Mouse (Mus musculus): ENCODE measurements at regions not wholly inside any gene's neighbourhood (a gene's known extent, or its start where the extent isn't known, plus 50 kb on each side); places are given as distances from the start of the nearest gene placed in this dataset.

DNA sequence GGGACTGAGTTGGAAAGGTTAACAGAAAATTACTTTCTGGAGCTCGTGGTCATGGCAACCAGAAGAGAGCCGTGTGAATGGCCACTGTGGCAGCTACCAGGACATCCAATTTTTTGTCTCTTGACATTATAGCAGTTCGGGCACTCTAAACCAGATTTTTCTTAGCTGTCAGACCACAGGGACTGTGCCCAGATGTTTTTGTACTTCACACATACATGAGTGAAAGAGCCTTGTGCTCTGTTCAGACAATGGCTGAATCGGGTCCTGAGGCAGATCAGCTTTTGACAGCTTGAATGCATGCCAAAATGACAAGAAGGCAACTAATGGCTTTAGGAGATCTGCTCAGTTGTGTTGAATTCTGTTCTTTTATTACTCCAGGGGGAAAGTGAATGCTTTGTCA is 505.2 kb upstream of the Pdzrn3 start:
- ATAC-seq (ENCODE audit: low TSS enrichment), result no peak

DNA sequence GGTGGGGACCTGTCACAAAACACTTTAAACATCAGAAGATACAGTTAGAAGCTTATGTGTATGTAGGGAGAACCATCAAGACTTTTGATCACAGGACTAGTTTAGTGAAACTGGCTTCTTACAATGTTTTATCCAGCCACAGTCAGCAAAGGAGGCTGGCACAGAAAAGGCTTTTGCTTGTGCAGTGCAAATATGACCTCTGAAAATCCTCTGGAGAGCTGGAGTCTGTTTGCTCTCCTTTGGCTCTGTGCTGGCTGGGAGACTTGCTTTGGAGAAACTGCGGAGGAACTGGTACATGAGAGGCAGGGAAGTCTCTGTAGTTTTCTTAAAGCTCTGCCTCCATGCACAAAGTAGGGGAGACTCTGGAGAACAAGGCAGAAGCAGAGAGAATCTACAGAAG is 497.2 kb upstream of the Pdzrn3 start:
- 0 out of 2 replicates have a peak, but pooled peaks have one; percentile 16 for ATAC-seq (ENCODE audit: low TSS enrichment)

DNA sequence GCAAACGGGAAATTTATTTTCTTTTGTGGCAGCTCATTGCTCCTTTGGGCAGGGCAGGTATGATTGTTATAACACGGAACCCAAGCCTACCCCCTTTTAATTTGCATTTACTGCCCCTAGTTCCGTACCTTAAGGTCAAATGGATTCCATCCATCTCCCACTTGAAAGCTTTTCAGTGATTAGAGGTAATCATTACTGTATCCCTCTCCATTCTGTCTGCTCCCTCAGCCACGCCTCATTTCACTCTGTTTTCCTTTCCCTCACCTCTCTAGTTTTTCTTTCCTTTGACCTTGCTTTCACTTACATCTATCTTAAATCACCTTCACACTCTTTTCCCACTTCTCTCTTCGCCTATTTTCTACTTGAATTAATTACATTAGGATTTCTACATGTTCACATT is 481.2 kb upstream of the Pdzrn3 start:
- ATAC-seq (ENCODE audit: low TSS enrichment), result no peak

DNA sequence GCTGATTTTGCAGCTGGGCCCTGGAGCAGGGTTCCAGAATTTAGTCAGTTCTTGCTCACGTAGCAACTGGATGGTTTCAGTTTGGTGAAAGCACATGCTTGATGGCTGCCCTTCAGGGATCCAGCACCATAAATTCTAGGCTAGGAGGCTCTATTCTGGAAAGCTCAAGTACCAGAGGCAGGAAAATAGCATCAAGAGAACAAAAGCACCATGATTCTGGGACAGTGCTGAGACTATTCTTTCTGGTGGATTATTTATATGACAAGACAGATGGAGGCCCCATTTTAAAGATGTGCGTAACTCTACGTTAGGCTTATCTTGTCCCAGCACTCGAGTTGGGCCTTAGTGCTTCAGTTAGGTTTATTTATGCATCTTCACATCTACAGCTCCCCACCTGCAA is 463.0 kb upstream of the Pdzrn3 start:
- ATAC-seq (ENCODE audit: low TSS enrichment), result peak; percentile 86

DNA sequence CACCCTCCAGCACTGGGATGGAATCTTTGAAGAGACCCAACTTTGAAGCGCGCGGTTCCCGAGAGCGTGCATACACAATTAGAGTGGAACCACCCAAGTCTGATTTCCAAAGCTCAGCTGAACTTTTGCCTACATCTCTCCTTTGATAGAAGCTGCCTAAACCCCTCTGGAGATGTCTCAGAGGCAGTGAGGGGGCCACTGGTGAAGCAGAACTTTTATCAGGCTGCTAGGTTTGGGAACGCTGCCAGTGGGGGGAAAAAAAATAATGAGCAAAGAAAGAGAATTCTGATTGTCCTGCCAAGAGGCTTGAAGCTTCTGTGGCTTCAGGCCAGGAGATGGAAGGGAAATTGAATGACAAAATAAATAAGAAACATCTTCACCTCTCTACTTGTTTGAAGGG is 459.9 kb upstream of the Pdzrn3 start:
- ATAC-seq (ENCODE audit: low TSS enrichment), result no peak

DNA sequence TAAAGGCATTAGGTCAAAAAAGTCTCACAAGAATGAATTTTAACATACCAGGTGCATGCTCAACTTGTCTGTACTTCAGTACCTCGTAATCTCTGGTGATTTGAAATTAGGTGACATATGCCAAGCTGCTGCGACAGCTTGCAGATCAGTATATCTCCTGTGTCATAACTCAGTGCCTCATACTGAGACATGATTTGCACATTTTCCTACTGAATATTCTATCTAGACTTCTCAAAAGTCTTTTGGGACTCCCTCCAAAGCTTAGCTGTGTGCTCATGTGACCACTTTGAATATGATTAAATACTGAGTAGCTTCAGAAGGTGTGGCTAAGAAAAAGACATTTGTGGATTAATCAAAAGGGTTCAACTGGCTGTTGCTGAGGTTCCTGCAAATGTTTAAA is 416.3 kb upstream of the Pdzrn3 start:
- ATAC-seq (ENCODE audit: low TSS enrichment), result 0 out of 2 replicates have a peak, but pooled peaks have one; percentile 20

DNA sequence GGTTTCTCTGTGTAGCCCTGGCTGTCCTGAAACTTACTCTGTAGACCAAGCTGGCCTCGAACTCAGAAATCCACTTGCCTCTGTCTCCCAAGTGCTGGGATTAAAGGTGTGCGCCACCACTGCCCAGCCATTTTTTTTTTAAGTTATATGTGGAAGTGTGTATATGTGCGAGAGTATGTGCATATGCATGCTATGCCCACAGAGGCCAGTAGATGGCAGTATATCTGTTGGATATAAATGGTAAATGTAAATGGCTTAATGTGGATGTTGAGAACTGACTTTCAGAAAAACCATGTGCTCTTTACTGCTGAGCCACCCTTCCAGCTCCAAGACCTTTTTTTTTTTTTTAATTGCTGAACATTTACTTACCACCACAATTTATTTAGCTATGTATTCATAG is 400.2 kb upstream of the Pdzrn3 start:
- no peak for ATAC-seq (ENCODE audit: low TSS enrichment)

DNA sequence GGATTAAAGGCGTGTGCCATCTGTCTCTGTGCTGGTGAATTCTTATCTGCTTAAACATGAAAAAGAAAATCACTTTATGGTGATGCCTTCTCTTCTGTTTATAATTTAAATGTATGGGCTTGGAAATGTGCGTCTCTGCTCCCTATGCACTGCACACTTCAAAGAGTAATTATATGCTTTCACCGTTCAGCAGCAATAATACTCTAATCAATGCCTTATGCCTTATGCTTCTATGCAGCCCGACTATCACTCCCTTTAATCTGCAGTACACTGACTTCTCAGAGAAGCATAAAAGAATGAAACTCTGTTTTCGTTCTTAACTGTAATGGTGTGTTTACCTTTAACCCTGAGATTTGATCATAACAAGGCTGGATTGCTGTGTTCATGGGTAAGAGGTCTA is 395.5 kb upstream of the Pdzrn3 start:
- ATAC-seq (ENCODE audit: low TSS enrichment), result no peak

DNA sequence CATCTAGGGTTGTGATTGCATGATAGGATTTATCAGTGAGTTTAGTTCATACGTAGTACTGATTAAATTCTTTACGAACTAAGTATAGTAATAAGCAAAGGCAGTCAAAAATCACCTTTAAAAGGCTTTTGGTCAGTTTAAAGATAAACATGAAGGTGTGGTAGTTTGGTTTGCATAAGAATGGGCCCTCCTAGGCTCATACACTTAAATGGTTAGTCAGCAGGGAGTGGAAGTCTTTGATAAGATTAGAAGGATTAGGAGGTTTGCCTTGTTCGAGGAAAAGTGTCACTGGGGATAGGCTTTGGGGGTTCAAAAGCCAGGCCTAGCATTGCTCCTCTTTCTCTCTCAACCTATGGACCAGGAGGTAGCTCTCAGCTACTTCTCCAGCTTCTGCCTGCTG is 357.4 kb upstream of the Pdzrn3 start:
- ATAC-seq (ENCODE audit: low TSS enrichment), result no peak

DNA sequence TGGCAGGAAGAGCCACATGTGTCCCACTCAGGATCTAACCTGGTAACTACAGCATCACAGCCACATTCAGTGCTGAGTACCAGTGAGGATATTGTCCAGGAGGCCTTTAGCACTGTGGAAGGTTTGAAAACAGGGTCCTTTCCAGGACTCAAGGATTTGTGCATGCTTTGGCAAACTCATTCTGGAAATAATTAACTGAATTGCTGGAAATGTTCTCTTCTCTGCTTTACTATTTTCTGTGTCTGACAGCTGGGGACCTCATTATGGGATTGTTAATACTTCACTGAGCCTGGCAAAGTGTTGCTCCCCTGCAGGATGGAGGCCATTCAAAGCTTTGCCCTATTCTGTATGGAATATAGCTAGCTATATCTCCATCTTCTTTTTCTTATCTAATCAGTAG is 342.8 kb upstream of the Pdzrn3 start:
- no peak for ATAC-seq (ENCODE audit: low TSS enrichment)

DNA sequence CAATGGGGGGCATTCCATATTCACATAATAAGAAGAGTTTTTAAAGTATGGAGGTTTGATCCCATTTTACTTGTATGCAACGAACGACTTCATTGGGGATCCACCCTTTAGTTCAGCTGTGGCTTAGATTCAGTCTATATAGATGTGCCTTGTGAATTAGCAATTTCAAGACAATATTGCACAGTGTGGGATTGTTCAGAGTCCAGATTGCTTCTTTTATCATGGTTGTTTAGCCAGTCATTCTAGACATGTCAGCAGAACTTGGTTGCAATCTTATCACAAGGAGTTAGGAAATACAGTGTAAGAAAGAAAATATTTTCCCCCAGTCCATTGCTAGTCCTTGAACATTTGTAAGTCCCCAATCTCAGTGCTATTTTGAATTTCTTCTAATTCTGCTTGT is 312.0 kb upstream of the Pdzrn3 start:
- no peak for ATAC-seq (ENCODE audit: low TSS enrichment)

DNA sequence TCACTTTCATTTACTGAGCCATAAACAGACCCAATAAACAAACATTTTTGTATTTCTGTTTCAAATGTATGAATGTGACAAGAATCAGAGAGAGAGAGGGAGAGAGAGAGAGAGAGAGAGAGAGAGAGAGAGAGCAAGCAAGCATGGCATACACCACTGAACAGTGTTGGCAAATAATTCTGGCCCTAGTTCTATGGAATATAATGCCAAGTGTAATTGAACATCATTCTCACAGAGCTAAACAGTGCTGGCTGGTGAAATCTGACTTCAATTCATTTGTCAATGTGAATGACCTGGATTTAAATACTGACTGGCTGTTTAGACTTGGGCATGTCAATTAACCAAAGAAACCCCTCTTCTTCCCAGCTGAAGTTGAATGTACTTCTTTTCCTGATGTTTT is 308.9 kb upstream of the Pdzrn3 start:
- no peak for ATAC-seq (ENCODE audit: low TSS enrichment)

DNA sequence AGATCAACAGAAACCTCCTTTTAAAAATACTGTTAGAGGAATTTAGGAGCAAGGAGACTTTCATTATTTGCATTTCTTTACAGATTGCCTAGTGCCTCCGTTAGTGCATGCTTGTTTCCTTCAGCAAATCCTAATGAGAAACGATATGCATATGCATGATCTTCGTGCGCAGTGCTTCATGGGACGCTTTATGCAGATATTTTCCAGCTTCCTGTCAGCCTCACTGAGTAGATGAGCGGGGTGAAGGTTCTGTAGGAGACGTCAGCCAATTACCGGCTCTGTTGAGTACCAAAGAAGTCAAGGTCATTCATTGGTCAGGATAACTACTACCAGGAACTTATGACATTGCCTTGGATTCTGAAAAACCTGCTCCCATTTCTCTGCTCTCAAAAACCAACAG is 308.0 kb upstream of the Pdzrn3 start:
- ATAC-seq (ENCODE audit: low TSS enrichment), result peak; percentile 94

DNA sequence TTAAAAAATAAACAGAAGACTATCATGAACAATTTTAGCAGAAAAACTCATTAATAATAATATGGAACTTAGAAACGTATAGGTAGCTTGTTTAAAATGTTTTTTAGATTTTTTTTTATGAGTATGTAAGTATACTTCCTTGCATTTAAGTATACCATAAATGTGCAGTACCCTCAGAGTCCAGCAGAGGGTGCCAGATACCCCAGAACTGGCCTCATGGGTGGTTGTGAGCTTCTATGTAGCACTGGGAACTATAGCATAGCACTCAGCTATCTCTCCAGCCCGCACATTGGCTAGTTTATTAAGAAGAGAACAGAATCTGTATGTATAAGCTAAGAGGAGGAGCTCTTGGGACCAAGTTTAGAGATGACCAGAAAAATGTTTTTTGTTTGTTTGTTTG is 306.7 kb upstream of the Pdzrn3 start:
- ATAC-seq (ENCODE audit: low TSS enrichment), result no peak

DNA sequence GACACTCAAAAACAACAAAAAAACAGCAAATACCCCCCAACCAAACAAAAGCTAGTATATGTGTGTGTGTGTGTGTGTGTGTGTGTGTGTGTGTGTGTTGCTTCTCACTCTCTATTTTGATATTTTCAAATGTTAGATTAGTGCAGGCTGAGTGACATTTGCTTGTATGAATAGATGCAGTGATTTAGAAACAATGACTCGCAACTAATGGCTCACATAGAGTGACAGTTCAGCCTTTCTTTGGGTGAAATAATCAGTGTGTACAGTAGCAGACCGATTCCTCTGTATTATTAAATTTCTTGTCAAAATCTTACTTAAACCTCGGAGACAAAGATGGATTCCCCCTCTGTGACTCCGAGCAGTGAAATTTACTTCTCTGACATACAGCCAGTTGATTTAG is 297.1 kb upstream of the Pdzrn3 start:
- ATAC-seq (ENCODE audit: low TSS enrichment), result no peak

DNA sequence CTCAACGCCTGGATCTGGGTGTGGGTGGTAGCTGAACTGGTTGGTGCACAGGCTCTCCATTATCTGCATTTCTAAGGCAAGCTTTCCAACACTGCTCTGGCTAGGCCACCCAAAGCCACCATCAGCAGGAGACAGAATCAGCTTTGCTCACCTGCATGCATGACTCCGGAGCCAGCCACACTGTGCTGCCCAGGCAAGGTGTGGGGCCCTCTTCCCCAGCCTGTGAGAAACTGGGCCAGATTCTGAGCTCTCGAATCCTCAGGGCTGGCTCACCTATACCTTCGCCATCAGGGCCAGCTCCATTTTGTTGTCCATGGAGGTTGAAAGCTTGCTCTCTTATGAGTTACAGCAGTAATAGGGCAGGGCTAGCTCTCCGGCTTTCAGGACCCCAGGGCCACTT is 293.1 kb upstream of the Pdzrn3 start:
- no peak for ATAC-seq (ENCODE audit: low TSS enrichment)

DNA sequence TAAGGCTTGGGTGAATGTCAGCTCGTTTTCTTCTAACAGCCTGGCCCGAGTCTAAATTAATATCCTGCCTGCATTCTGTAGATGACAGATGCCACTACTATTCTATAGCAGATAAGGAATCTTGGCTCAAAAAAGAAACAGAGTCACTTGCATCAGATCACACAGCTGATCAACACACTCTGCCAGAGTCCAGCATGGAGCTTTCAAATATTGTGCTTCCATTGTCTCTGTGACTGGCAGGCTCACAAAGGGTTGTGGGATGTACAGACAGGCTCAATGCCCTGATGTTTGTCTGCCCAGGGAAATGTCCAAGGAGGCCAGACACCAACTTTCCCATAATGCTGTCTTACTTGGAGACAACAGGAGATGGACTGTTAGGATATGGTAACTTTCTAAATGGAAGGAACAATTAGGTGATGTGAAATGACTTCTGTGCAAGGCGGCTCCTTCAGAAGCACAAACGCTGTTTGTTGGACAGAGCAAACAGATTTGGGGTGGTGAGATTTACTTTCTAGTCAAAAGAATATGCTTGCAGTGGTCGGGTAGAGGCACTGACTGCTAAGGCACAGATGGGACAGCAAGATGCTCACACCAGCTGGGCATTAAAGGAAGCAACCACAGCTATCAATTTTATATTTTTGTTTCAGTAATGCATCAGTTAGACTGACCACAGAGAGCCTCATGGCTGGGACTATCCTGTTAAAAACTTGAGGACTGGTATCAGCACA is 291.6 kb upstream of the Pdzrn3 start:
- no peak for ATAC-seq (ENCODE audit: low TSS enrichment)

DNA sequence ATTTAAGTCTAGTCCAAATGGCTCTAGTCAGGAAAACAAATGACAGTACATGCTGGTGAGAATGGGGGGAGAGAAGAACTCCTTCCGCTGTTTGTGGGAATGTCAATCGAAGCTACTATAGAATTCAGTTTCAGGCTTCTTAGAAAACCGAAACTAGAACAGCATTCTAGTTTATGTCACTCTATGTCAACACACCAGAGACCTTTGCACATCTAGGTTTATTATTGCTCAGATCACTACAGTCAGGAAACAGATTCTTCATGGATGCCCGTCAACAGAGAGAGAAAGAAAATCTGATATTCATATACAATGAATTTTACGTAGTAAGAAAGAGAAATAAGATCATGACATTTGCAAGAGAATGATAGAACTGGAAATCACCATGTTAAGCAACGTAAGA is 276.7 kb upstream of the Pdzrn3 start:
- no peak for ATAC-seq (ENCODE audit: low TSS enrichment)

DNA sequence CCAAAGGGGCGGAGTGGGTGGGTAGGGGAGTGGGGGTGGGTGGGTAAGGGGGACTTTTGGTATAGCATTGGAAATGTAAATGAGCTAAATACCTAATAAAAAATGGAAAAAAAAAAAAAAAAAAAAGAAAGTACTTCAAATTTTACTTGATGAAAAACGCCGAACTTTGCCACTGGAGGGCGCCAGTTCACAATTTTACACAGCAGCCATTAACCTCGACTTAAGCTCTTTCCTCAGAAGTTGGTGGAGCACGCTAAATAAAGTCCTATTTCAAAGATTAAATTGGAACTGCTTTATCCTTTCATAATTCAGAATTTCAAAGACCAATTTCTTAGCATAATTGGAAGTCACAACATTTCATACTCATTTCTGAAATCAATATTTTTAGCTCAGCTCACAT is 272.7 kb upstream of the Pdzrn3 start:
- peak; percentile 77 for ATAC-seq (ENCODE audit: low TSS enrichment)

DNA sequence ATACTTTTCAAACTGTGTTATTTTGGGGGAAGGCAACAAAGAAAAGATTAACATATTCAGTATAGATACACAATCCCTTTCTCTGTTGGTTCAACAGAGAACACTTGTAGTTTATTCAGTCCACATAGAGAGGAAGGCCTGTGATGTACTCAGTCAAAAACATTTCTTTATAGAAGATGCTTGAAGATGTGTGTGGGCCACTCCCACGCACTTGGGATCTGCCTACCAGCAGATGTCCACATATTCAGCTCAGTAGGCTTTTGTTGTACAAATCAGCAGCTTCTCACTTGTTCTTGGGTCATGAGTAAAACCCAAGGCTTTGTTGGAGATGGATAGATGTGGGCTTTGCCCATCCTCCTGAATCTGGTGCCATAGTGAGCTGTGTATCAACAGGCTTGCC is 239.6 kb upstream of the Pdzrn3 start:
- peak; percentile 86 for ATAC-seq (ENCODE audit: low TSS enrichment)

DNA sequence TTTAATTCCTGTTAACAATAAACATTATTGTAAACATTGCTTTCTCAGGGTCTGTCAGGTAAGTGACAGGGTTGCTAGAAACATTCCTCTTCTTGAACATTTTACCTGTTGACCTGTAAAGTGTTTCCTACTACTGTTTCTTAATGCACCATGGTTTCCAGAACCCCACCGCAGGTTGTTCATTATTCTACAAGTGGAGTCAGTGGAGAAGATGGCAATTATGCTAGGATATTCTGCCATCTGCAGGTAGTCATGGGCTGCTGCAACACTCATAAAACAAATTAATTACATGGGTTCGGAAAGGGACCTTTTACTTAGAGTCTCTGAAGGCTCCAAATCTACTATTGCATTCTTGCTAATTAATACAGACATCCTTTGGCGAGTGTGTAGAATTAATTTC is 239.1 kb upstream of the Pdzrn3 start:
- peak; percentile 92 for ATAC-seq (ENCODE audit: low TSS enrichment)

DNA sequence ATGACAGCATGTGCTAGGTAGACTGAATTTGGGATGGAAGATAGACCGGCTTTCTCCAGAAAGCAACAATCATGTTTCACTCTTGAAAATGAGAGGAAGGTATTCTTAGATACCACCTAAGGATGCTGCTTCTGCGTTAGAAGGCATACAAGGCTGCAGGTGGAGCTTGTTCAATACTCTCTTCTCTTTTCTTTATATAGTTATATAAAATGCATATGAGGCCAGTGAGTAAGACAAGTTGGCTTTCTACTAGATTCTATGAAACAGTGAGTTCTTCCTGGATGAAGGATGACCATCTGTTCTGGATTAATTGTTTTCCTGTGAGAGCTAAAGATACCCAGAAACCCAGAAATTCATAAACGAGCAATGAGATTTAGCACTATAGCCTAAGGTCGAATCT is 231.3 kb upstream of the Pdzrn3 start:
- ATAC-seq (ENCODE audit: low TSS enrichment), result peak; percentile 89

DNA sequence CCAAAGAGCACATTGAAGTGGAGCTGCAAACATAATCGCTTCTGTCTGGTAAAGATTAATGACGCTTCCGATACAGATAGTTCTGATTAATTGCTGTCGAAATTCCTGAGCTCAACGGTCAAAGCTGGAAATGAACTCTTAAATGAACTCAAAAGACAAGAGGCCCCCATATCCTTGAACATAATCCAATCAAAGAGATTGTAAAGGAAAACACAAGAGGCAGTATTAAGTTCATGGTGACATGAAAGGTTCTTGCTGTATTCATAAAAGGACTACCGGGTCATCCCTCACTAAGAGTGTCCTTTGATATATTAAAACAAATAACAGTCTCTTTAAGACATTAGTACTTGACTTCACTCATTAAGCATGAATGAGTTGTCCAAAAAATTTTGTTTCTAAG is 225.4 kb upstream of the Pdzrn3 start:
- no peak for ATAC-seq (ENCODE audit: low TSS enrichment)

DNA sequence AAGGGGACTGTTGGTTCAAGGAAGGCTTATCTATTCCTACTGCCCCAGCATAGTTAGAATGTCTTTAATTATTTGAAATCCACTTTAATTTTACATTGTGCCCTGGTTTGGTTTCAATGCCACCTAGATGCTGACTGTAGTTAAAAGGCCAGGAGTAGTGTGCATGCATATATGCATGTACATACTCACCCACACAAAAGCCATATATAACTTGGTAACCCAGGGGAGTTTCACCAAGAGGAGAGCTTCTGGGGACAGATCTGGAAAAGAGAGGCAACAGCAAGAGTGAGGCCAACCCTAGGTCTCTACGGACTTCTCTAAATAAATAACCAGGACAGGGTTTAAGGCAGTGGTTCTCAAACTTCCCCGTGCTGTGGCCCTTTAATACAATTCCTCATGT is 219.3 kb upstream of the Pdzrn3 start:
- ATAC-seq (ENCODE audit: low TSS enrichment), result peak; percentile 93

Data from frontal cortex, adult (tissue).